28 mouse cellular contexts compared by ENCODE assay signal in genomic region chr1:174051931-174052536, GRCm38 (mm10). TPM values are rescaled to one million over a fixed set of nuclear protein-coding genes. Genes with fewer than 3 reads are reported as not detected.
"Had no signal": no experiment of that assay in that cellular context is flagged by ENCODE, and none has a peak within 500 bp of the region (broad histone marks: within the 10 kb centered on the region; RNA-seq: fewer than 3 reads in every experiment).

No protein-coding gene starts in this region.

- H3K27ac ChIP-seq: kidney, embryonic 15.5 days; limb, embryonic 10.5 days; liver, embryonic 15.5 days; lung, embryonic 15.5 days; midbrain, embryonic 13.5 days; neural tube, embryonic 15.5 days had no signal

- ATAC-seq: intestine, embryonic 16.5 days; midbrain, embryonic 13.5 days had no signal

- H3K4me2 ChIP-seq: kidney, embryonic 15.5 days; liver, embryonic 11.5 days; liver, embryonic 15.5 days; lung, embryonic 15.5 days; midbrain, embryonic 13.5 days; neural tube, embryonic 15.5 days had no signal

- H3K4me1 ChIP-seq: kidney, embryonic 15.5 days; limb, embryonic 10.5 days; liver, embryonic 15.5 days; lung, embryonic 15.5 days; midbrain, embryonic 13.5 days; neural tube, embryonic 15.5 days had no signal

- H3K36me3 ChIP-seq: kidney, embryonic 15.5 days; limb, embryonic 10.5 days; liver, embryonic 15.5 days; lung, embryonic 15.5 days; midbrain, embryonic 13.5 days; neural tube, embryonic 15.5 days had no signal

- H3K27me3 ChIP-seq: kidney, embryonic 15.5 days; liver, embryonic 15.5 days; lung, embryonic 15.5 days; midbrain, embryonic 13.5 days; neural tube, embryonic 15.5 days had no signal

- H3K9me3 ChIP-seq: kidney, embryonic 15.5 days; limb, embryonic 10.5 days; liver, embryonic 15.5 days; lung, embryonic 15.5 days; midbrain, embryonic 13.5 days; neural tube, embryonic 15.5 days had no signal

- H3K9ac ChIP-seq: kidney, embryonic 15.5 days; liver, embryonic 15.5 days; lung, embryonic 15.5 days; midbrain, embryonic 13.5 days; neural tube, embryonic 15.5 days had no signal

- DNase-seq: kidney, adult 2 months; kidney, postnatal 14 days; lung, postnatal 14 days; right cerebral cortex, adult 18-20 months; right cerebral cortex, postnatal 4 days; thymus, adult 2 months; thymus, postnatal 25 days had no signal

- H3K4me3 ChIP-seq: kidney, embryonic 15.5 days; limb, embryonic 10.5 days; liver, embryonic 15.5 days; lung, embryonic 15.5 days; midbrain, embryonic 13.5 days; myocyte; neural tube, embryonic 15.5 days had no signal

RNA-seq across cellular contexts. Expression of gene Olfr432, which starts 3.0 kb away (rescaled TPM):
- total RNA-seq: layer of hippocampus, adult 8-10 months; layer of hippocampus, postnatal 14 days; left cerebral cortex, adult 18-20 months; left cerebral cortex, postnatal 10 days; midbrain, postnatal 0 days had no signal
- polyA plus RNA-seq: intestine, embryonic 16.5 days; kidney, adult 2 months; kidney, embryonic 15.5 days; large intestine, adult 2 months; limb, embryonic 10.5 days; limb, embryonic 14.5 days; liver, embryonic 11.5 days; liver, embryonic 15.5 days; lung, embryonic 15.5 days; macrophage; midbrain, embryonic 13.5 days; midbrain, postnatal 0 days; myocyte; neural tube, embryonic 11.5 days; neural tube, embryonic 15.5 days; stomach, embryonic 16.5 days; urinary bladder, adult 2 months had no signal

RNA-seq across cellular contexts. Expression of gene Olfr433, which starts 11.5 kb away (rescaled TPM):
- total RNA-seq: layer of hippocampus, adult 8-10 months; layer of hippocampus, postnatal 14 days; left cerebral cortex, adult 18-20 months; left cerebral cortex, postnatal 10 days; midbrain, postnatal 0 days had no signal
- polyA plus RNA-seq: intestine, embryonic 16.5 days; kidney, embryonic 15.5 days; limb, embryonic 10.5 days; limb, embryonic 14.5 days; lung, embryonic 15.5 days; midbrain, embryonic 13.5 days; midbrain, postnatal 0 days; myocyte; neural tube, embryonic 11.5 days; neural tube, embryonic 15.5 days had no signal

RNA-seq across cellular contexts. Expression of gene Olfr430, which starts 14.4 kb away (rescaled TPM):
- total RNA-seq: layer of hippocampus, adult 8-10 months; layer of hippocampus, postnatal 14 days; left cerebral cortex, adult 18-20 months; left cerebral cortex, postnatal 10 days; midbrain, postnatal 0 days had no signal
- polyA plus RNA-seq: intestine, embryonic 16.5 days; kidney, adult 2 months; kidney, embryonic 15.5 days; large intestine, adult 2 months; limb, embryonic 10.5 days; limb, embryonic 14.5 days; liver, embryonic 11.5 days; liver, embryonic 15.5 days; lung, embryonic 15.5 days; macrophage; midbrain, embryonic 13.5 days; midbrain, postnatal 0 days; myocyte; neural tube, embryonic 11.5 days; neural tube, embryonic 15.5 days; spleen, adult 2 months; stomach, embryonic 16.5 days; thymus, adult 2 months; urinary bladder, adult 2 months had no signal

RNA-seq across cellular contexts. Expression of gene Ifi205, which starts 20.4 kb away (rescaled TPM):
- total RNA-seq: layer of hippocampus, adult 8-10 months; left cerebral cortex, adult 18-20 months; left cerebral cortex, postnatal 10 days had no signal
- polyA plus RNA-seq: kidney, embryonic 15.5 days; limb, embryonic 10.5 days; midbrain, embryonic 13.5 days; midbrain, postnatal 0 days; neural tube, embryonic 11.5 days; neural tube, embryonic 15.5 days had no signal

RNA-seq across cellular contexts. Expression of gene Olfr429, which starts 32.1 kb away (rescaled TPM):
- total RNA-seq: layer of hippocampus, adult 8-10 months; layer of hippocampus, postnatal 14 days; left cerebral cortex, adult 18-20 months; left cerebral cortex, postnatal 10 days; midbrain, postnatal 0 days had no signal
- polyA plus RNA-seq: intestine, embryonic 16.5 days; kidney, adult 2 months; kidney, embryonic 15.5 days; large intestine, adult 2 months; limb, embryonic 10.5 days; limb, embryonic 14.5 days; liver, embryonic 11.5 days; liver, embryonic 15.5 days; lung, embryonic 15.5 days; macrophage; midbrain, embryonic 13.5 days; myocyte; neural tube, embryonic 11.5 days; neural tube, embryonic 15.5 days; spleen, adult 2 months; stomach, embryonic 16.5 days; thymus, adult 2 months; urinary bladder, adult 2 months had no signal
